Mouse (Mus musculus) ES-E14 (cell line): ENCODE results near the gene Ifna4.

ENCODE experiments used
- CHD2 ChIP-seq: IDR thresholded peaks from 2 replicates; pipeline ENCODE4 v1.6.1; 2014; ENCODE audit warnings: mild to moderate bottlenecking, low read depth, low read length, inconsistent platforms
- HCFC1 ChIP-seq: IDR thresholded peaks from 2 replicates; pipeline ENCODE4 v1.6.1; 2012; ENCODE audit warnings: low read length, inconsistent platforms, borderline replicate concordance; ENCODE audit not compliant: insufficient read depth
- MAFK ChIP-seq: IDR thresholded peaks from 2 replicates; pipeline ENCODE4 v1.6.1; 2014; ENCODE audit warnings: mild to moderate bottlenecking, low read depth, low read length, inconsistent platforms; ENCODE audit not compliant: insufficient read depth
- ZC3H11A ChIP-seq: IDR thresholded peaks from 2 replicates; pipeline ENCODE4 v1.6.1; 2012; ENCODE audit warnings: low read depth, mild to moderate bottlenecking, inconsistent platforms, low read length, borderline replicate concordance
- ZNF384 ChIP-seq: IDR thresholded peaks from 2 replicates; pipeline ENCODE4 v1.6.1; 2012; ENCODE audit warnings: low read depth, low read length, inconsistent platforms

DNA sequence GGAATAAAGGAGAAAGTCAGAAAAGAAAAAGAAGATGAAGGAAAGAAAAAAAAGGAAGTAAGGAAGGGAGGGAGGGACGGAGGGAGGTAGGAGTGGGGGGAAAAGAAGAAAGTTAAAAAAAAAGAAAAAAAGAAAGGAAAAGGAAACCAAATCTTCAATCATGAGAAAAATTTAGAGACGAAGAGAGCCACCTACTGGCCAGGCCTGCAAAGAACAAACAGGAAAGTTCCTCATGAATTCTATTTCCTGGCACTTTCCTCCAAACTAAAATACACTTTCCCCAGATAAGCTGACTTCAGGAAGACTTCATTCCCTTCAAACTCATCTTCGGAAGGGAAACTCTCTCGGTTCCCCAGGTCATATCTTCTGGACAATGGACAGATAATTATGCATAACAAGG, 11.1 kb upstream of the Ifna4 start:
- TF ChIP-seq ZC3H11A (no peak), MAFK (no peak), ZNF384 (no peak), HCFC1 (no peak), CHD2 (no peak)
